Mouse (Mus musculus): Measurements from ENCODE around the gene Tsnax.

Gene Tsnax

GRCm38 (mm10) chr8:125043394-125043793 lies 30.6 kb downstream of the Tsnax start:
- no peak for DNase-seq (ENCODE audit: low read depth, low spot score)

- DNase-seq (ENCODE audit: low read depth, low spot score) = no peak
These were observed 31.1 kb downstream of the Tsnax start for GRCm38 (mm10) chr8:125043935-125044334.

- DNase-seq (ENCODE audit: low read depth, low spot score) = no peak
These were observed 33.0 kb downstream of the Tsnax start for GRCm38 (mm10) chr8:125045760-125046159.

- no peak for DNase-seq (ENCODE audit: low read depth, low spot score)
These were observed 36.4 kb downstream of the Tsnax start for GRCm38 (mm10) chr8:125049051-125049750.

GRCm38 (mm10) chr8:125049826-125050225 lies 37.0 kb downstream of the Tsnax start:
- no peak for DNase-seq (ENCODE audit: low read depth, low spot score)

- peak; percentile 46 for DNase-seq (ENCODE audit: low read depth, low spot score)
These were observed 39.2 kb downstream of the Tsnax start for GRCm38 (mm10) chr8:125052026-125052425.

- DNase-seq (ENCODE audit: low read depth, low spot score) = no peak
These were observed 41.0 kb downstream of the Tsnax start, which contains the start of gene Disc1 for GRCm38 (mm10) chr8:125053505-125054435. Gene Disc1 (plus strand): TSS chr8:125054195.

GRCm38 (mm10) chr8:125054436-125054810 lies 41.6 kb downstream of the Tsnax start:
- DNase-seq (ENCODE audit: low read depth, low spot score) = no peak

- no peak for DNase-seq (ENCODE audit: low read depth, low spot score)
These were observed 48.1 kb downstream of the Tsnax start for GRCm38 (mm10) chr8:125060904-125061303.

- DNase-seq (ENCODE audit: low read depth, low spot score) = no peak
These were observed 52.8 kb downstream of the Tsnax start for GRCm38 (mm10) chr8:125065596-125065995.

GRCm38 (mm10) chr8:125066913-125067595 lies 54.3 kb downstream of the Tsnax start:
- no peak for DNase-seq (ENCODE audit: low read depth, low spot score)

GRCm38 (mm10) chr8:125067596-125067960 lies 54.8 kb downstream of the Tsnax start:
- DNase-seq (ENCODE audit: low read depth, low spot score) = no peak

- DNase-seq (ENCODE audit: low read depth, low spot score) = no peak
These were observed 55.5 kb downstream of the Tsnax start for GRCm38 (mm10) chr8:125068146-125068905.

- DNase-seq (ENCODE audit: low read depth, low spot score) = no peak
These were observed 56.5 kb downstream of the Tsnax start for GRCm38 (mm10) chr8:125069304-125069703.

GRCm38 (mm10) chr8:125069733-125070132 lies 56.9 kb downstream of the Tsnax start:
- peak; percentile 69 for DNase-seq (ENCODE audit: low read depth, low spot score)

GRCm38 (mm10) chr8:125074141-125074540 lies 61.3 kb downstream of the Tsnax start:
- DNase-seq (ENCODE audit: low read depth, low spot score) = no peak

GRCm38 (mm10) chr8:125074581-125074980 lies 61.8 kb downstream of the Tsnax start:
- no peak for DNase-seq (ENCODE audit: low read depth, low spot score)

GRCm38 (mm10) chr8:125075389-125075788 lies 62.6 kb downstream of the Tsnax start:
- DNase-seq (ENCODE audit: low read depth, low spot score) = no peak

GRCm38 (mm10) chr8:125077326-125077725 lies 64.5 kb downstream of the Tsnax start:
- peak; percentile 54 for DNase-seq (ENCODE audit: low read depth, low spot score)

GRCm38 (mm10) chr8:125078771-125079384 lies 66.1 kb downstream of the Tsnax start:
- DNase-seq (ENCODE audit: low read depth, low spot score) = no peak

All from retina, adult 2 months (tissue).